Mouse (Mus musculus) T-helper 1 cell (primary cell): Measurements from ENCODE around the gene Prps2.

ENCODE experiments used
- in situ Hi-C: fragments of 300-600 bp; cut with MboI, MseI; formaldehyde crosslinking; loops from one replicate; pipeline ENCODE4 v1.15.1; 2025; ENCODE audit warnings: high pct_unique_total_duplicates

Prps2 gene

GRCm38 (mm10) chrX:167382047-167382853 lies at the start of gene Prps2:
TSS of gene Prps2 (minus strand) at chrX:167382749.
- in situ Hi-C loops, result no loop called here

DNA sequence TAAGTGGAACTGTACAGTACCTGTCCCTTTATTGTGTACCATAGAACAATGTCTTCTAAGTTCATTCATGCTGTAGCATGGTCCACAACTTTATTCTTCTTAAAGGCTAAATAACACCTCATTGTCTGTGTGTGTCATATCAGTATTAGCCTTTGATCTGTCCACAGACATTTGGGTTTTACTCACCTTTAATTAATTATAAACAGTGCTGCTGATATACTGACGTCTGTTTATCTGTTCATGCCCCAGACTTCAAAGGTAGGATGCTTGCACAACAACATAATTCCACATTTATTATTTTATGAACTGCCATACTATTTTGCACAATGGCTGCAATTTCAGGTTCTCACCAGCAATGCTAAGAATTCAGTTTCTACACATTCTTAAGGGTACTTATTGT lies 35.1 kb upstream of the Prps2 start:
- in situ Hi-C loops, result no loop called here

- in situ Hi-C loops, result no loop called here
Observed at GRCm38 (mm10) chrX:167394940-167395339, 12.4 kb upstream of the Prps2 start.

GRCm38 (mm10) chrX:167386647-167387046 lies 4.1 kb upstream of the Prps2 start:
- in situ Hi-C loops, result no loop called here

DNA sequence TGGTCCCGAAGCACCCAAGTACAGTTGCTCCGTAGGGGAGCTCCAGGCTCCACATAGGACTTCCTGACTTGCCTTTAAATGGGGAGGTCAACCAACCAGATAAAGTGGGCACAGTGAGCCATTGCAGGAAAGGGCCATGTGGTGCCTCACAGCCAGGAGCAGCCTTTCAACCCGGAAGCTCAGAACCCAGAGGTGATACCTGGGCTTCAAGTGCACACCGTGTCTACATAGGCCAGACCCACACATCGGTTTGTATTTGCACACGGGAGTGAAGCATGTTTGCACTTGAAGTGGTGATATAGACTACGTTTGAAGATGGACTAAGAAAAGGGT lies 271 bp upstream of the Prps2 start:
- in situ Hi-C loops, result no loop called here

GRCm38 (mm10) chrX:167381583-167382046 lies 934 bp downstream of the Prps2 start:
- in situ Hi-C loops, result no loop called here

DNA sequence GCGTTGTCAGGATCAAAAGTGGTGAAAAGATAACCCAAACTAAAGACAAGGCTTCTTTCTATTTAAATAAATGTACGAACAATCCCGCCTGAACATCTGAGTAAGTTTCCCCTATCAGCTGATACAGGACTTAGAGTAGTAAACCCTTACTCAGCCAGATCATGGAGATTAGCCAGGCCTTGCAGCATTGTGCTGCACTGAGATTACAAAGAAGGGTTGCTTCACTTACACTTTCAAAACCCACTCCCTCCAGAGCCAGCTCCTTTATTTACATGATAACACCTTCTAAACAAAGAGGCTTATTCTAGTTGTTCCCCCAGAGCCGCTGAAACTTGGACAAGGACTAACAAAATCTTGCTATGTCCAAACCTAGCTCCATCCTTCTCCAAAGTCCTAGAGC lies 2.5 kb downstream of the Prps2 start:
- in situ Hi-C loops, result no loop called here

- in situ Hi-C loops, result loop anchor here (5.0 kb wide), 1 partner anchor 79 kb away; no protein-coding TSS in a partner anchor
Observed at GRCm38 (mm10) chrX:167361231-167361630, 21.3 kb downstream of the Prps2 start.

DNA sequence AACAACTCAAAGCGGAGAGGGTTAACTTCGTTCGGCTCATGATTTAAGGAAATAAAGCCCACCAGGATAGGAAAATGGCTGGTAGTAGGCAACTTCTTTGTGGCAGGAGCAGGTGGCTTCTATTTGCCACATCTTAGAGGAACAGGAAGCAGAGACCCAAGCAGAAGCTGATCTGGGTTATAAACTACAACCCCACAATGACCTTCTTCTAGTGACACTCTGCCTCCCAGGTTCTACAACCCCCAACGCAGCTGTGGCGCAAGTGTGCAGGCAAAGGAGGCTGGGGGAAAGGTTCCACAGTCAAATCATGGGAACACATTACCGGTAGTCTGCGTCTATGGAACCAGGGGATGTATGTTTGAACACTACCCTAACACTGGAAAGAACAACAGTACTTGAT lies 22.8 kb downstream of the Prps2 start:
- in situ Hi-C loops, result loop anchor here (5.0 kb wide), 1 partner anchor 77 kb away; no protein-coding TSS in a partner anchor

DNA sequence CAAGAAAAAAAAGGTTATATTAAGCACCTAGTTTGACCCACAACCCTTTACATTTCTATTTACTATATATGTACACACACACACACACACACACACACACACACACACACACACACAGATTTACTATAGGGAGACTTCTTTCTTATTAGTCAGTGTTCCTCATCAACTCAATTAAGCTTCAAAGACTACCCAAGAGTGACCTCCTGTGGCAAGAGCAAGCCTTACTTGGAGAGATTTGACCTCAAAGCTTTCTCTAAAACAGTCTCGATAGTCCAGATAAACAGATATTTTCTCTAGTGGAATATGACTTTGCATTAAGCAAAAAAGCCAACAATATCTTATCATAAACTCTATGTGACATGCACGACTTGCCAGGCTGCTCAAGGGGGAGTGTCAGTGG lies 25.1 kb downstream of the Prps2 start:
- in situ Hi-C loops, result no loop called here

GRCm38 (mm10) chrX:167355965-167356364 lies 26.6 kb downstream of the Prps2 start:
- in situ Hi-C loops, result no loop called here

DNA sequence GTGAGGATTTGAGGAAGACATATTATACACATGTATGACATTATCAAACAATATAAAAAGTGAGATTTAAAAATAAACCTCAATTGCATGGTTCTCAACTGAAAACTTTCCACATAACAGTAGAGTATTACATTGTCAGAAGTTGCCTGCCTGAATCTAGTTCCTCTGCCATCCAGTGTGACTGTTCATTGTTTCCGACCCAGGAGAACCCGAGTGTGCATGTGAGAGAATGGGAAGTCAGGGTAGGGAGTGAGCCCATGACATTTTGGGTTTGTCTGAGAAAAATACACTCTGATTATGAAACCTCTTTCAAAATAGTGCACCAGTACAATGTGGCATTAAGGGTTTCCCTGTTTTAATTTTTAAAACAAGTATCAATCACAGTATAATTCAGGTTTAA lies 28.9 kb downstream of the Prps2 start:
- in situ Hi-C loops, result no loop called here

DNA sequence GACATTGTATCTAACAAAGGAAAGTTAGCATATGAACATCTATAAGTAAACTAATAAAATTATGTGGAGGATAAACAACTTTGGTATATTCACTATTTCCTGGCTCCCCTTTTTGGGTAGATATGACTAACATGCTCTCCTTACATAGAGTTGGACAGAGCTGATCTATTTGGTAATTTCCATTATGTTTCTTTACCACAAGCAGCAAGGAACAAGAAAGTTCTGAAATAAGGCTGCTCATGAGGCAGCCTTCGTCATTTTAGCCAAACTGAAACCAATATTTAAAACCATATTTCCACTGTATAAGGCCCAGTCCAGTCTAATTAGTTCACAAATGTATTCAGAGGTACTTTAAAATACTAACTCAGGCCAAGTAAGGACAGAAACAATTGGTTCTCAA lies 36.1 kb downstream of the Prps2 start:
- in situ Hi-C loops, result no loop called here

DNA sequence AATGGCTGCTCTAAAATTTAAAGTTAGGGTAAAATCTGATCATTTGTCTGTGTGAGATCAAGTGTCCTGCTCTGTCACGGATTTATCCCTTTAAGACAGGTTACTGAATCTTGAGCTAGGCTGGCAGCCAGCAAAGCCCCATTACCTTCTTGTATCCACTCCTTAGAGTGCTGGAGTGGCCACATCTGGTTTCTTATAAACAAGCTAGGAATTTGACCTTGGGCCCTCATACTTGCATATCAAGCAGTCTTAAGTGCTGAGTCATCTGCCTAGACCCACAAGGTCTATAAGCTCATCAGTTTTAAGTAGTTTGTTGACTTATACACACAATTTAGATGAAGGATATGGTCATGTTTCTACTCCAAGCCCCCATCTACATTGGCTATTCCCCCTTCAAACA lies 38.2 kb downstream of the Prps2 start:
- in situ Hi-C loops, result no loop called here

GRCm38 (mm10) chrX:167341811-167342210 lies 40.7 kb downstream of the Prps2 start:
- in situ Hi-C loops, result no loop called here

GRCm38 (mm10) chrX:167340190-167340589 lies 42.4 kb downstream of the Prps2 start:
- in situ Hi-C loops, result no loop called here

- in situ Hi-C loops, result no loop called here
Observed at GRCm38 (mm10) chrX:167337990-167338389, 44.6 kb downstream of the Prps2 start.

GRCm38 (mm10) chrX:167334571-167334970 lies 48.0 kb downstream of the Prps2 start:
- in situ Hi-C loops, result no loop called here

DNA sequence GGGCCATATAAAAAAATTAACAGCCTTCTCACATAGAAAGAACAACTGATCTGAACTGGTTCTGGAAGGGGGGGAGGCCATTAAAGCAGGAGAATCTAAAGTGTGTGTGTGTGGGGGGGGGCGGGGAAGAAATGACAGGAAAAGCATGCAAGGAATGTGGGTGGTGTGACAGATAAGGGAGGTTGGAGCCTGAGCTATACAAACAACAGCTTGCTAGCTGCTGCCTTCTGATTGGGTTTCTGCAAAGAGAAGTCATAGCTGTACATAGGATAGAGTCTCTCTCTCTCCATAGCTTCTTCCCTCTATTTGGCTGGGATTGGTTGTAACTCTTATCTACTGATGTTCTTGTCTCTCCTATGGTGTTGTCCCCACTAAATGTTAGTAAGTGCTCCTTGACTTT lies 49.9 kb downstream of the Prps2 start:
- in situ Hi-C loops, result no loop called here

- in situ Hi-C loops, result no loop called here
Observed at GRCm38 (mm10) chrX:167330993-167331392, 51.6 kb downstream of the Prps2 start.

GRCm38 (mm10) chrX:167330399-167330798 lies 52.1 kb downstream of the Prps2 start, which contains the start of gene Tlr7:
TSS of gene Tlr7 (minus strand) at chrX:167330558.
- in situ Hi-C loops, result no loop called here

DNA sequence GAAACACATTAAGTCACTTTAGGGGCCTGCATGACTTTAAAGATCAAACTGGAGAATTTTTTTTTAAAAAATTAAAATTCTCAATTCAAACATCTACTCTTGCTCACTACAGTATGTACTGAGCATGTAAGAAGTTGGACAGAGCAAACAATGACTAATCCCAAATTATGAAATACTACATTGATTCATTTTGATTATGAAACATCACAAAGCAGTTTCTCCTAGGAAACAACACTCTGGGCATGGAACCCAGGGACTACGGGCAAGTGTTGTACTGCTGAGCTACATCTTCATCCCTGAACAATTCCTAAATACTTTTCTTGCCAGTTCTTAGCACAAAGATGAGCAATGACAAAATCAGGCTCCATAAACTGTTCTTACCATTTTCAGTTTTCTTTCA lies 52.9 kb downstream of the Prps2 start:
- in situ Hi-C loops, result no loop called here

- in situ Hi-C loops, result no loop called here
Observed at GRCm38 (mm10) chrX:167329098-167329497, 53.5 kb downstream of the Prps2 start.

- in situ Hi-C loops, result no loop called here
Observed at GRCm38 (mm10) chrX:167328519-167328918, 54.0 kb downstream of the Prps2 start.
